Mouse (Mus musculus) T-cell, adult 2 months (primary cell): ENCODE results near the gene Blvra.

Experiments
- DNase-seq: peaks from one replicate; pipeline ENCODE4 v3.0.0; 2022; ENCODE audit warnings: low spot score

Blvra gene

GRCm38 (mm10) chr2:127137838-127138420 is 67.5 kb downstream of the Blvra start:
- no peak for DNase-seq

- DNase-seq = no peak
Measured at GRCm38 (mm10) chr2:127138449-127138848, 68.0 kb downstream of the Blvra start.

- DNase-seq = no peak
Measured at GRCm38 (mm10) chr2:127139094-127139493, 68.6 kb downstream of the Blvra start.

GRCm38 (mm10) chr2:127139605-127140004 is 69.1 kb downstream of the Blvra start:
- DNase-seq = no peak

- no peak for DNase-seq
Measured at GRCm38 (mm10) chr2:127140011-127140410, 69.5 kb downstream of the Blvra start.

GRCm38 (mm10) chr2:127142031-127142430 is 71.6 kb downstream of the Blvra start:
- DNase-seq = no peak

GRCm38 (mm10) chr2:127142577-127143157 is 72.2 kb downstream of the Blvra start:
- DNase-seq = no peak

- DNase-seq = peak; percentile 67
Measured at GRCm38 (mm10) chr2:127143158-127144063, 72.9 kb downstream of the Blvra start, which contains the start of gene Itpripl1. Gene Itpripl1, minus strand, starts transcription at chr2:127143442.

- no peak for DNase-seq
Measured at GRCm38 (mm10) chr2:127145699-127146098, 75.2 kb downstream of the Blvra start.
